Mouse (Mus musculus): ENCODE measurements around the gene Rybp.

Gene Rybp

DNA sequence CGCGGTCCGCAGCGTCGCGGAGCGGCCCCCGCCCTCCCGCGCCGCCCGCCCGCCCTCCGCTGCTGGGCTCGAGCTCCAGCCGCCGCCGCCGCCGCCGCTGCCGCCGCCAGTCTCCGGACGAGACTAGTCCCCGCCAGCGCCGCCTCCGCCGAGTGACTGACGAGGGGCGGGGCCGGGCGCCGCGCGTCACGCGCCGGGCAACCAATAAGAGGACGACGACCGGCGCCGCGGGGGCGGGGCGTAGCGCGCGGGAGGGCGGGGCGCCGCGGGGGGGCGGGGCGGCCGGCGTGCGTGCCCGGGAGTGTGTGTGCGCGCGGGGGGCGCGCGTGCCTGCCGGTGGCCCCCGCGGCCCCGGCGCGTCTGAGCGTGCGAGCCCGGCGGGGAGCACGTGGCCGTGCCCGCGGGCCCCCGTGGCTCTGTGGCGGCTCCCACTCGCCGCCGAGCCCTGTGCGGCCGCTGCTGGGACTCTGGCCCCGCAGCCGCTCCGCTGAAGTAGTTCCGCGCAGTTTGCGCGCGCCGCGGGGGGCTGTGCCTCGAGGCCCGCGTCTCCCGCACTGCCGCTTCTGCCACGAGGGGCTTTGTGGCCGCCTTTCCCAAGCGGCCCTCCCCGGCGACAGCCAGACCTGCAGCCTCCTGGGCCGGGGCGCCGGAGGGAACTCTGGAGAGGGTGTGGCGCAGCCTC, at the start of gene Rybp:
TSS of gene Rybp (minus strand) at position 152 of the 682 bp plus-strand sequence.
- peak; percentile 78 for DNase-seq (ENCODE audit: low spot score)

DNA sequence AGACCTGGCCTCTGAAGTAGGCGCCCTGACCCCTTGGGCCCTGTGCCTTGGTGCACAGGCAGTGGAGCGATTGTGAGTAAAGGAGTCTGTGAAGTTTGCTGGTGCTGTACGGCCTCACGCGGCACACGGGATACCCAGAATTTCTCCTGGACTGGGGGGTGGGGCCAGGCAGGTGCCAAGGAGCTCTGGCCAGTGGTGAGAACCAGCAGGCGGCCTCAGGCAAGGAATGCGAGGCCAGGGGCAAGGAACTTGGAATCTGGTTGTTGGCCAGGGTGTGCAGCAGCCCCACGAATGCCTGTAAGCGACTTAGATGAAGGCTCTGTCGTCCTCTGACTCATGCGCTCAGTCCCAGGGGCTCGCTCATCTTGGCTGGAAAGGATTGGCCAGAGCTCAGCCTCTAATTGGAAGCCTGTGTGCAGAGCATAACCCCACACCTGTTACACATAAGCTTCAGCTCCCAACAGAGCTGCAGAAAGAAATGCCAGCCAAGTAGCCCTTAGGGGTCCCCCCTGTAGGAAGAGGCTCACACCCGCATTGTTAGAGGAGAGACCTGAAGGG, 49.4 kb upstream of the Rybp start:
- no peak for DNase-seq (ENCODE audit: low spot score)

DNA sequence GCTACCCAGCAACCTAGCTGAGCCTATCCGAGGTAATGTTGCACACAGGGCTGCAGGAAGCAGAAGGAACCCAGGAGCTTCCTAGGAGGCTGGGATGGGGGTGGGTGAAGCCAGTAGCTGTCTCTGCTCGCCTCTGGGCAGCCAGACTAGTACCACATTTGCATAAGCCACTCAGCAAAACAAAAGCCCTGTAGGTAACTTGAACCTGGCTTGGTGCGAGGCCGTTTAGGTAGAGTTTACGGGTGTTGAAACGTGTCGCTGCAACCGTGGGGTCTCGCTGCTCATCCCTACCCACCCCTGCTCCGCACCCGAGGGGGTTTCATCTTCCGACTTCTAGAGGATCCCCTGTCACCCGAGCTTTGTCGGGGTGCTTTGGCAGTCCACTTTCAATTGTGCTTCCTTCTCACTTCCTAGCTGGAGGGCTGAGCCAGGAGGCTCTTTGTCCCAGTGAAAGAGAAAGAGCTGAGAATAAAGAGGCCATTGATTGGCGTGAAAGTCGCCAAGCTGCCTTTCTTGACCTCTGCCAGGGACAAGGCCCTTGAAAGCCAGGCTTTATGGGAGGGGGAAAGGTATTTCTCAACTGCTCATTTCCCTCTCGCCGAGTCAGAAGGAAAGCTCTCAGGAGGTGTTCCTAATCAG, 48.3 kb upstream of the Rybp start:
- no peak for DNase-seq (ENCODE audit: low spot score)

DNA sequence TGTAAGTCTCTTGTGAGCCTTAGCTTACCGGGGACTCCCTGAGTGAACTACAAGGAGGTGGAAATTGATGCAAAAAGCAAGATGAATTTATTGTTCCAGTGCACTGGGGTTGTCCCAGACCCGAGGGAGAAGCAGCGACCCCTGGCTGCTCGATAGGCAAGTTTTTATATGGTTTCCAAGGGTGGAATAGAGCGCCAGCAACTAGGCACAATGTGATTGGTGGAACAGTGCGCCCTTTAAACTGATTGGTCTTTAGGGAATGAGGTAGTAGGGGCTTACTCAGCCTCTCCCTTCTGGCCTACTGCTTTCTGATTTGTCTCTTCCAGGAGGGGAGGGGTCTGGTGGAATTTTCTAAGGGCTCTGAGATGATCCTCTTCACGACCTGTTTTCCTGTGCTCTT, 46.5 kb upstream of the Rybp start:
- no peak for DNase-seq (ENCODE audit: low spot score)

DNA sequence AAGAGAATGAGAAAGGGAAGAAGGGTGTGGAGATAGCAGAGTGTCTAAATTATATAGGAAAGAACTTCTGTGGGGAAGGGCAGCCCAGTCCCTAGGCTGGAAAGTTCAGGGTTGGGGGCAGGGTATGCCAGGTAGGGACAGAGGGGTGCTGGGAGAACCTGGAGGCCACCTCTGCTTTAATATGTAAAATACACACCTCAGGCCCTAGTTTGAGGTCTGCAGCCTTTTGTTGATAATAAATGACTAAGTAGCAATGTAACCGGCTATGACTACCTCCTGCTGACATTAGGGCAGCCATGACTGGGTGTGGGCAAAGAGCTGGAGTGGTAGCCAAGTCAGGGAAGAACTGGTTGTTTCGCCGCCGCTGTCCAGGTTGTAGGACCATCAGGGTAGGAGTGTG, 45.2 kb upstream of the Rybp start:
- DNase-seq (ENCODE audit: low spot score), result no peak

DNA sequence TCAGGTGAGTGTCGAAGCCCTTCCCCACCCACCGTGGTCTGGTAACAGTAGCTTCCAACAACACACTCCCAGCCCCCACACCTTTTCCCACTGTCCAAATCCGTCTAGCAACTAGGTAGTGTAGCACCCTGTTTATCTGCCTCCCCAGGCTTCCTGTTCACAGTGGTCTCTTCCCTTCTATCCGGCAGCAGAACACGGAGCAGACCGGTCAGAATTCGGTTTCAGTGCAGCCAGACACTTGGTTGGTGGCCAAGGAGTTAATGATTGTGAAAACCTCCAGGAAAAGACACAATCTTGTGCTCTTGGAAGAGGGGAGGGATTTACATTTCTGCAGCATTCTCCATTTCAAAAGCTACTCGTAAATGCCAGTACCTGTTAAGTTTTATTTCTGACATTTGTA, 44.3 kb upstream of the Rybp start:
- DNase-seq (ENCODE audit: low spot score), result no peak

DNA sequence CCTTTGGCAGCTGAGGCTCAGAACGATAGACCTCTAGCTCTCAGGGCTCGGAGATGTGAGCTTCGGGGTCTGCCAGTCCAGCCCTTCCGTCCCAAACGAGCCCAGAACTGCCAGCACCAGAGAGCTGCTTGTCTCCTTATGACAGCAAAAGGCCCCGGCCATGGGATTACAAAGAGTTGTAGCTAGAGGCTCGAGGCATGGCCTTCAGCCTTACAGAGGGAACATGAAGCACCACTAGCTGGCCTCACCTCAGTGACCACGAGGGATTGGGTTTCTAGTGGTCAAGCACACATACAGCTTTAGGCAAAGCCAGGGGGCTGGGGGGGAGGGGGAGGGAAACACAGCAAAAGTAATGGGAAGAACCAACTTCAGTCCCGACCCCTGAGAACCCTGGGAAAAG, 43.8 kb upstream of the Rybp start:
- no peak for DNase-seq (ENCODE audit: low spot score)

DNA sequence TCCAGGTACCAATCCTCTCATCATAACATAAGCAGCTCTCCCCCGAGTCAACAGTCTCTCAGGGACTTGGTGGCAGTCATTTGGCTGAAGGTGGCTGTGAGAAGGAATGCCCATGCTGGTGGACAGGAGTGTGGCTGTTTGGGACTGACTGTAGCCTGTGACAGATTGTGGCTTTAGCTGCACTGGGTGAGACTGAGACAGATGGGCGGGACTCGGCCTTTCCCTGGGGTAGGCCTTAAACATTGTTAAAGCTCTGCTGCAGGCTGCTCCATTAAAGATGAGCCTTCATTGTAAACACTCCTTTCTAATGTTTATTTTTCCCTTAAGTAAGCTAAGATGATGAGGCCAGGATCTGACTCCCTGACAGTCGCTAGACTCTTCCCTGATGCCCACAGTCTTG, 42.3 kb upstream of the Rybp start:
- DNase-seq (ENCODE audit: low spot score), result no peak

DNA sequence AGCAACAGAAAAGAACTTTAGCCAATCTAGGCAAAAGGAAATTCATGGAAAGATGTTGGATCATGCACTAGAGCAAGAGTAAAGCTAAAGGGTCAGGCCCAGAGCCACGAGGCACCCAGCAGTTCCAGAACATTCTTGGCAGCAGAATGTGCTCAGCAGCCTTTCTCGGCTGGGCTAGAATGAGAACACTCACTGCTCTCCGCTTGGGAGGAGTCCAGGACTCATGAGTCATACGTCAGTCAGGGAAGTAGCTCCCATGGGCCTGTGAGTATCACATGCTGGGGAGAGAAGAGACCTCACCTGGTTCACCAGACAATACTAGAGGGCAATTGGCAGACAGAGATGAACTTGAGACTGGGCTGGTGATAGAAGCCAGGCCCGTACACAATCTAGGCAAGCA, 39.8 kb upstream of the Rybp start:
- peak; percentile 35 for DNase-seq (ENCODE audit: low spot score)

DNA sequence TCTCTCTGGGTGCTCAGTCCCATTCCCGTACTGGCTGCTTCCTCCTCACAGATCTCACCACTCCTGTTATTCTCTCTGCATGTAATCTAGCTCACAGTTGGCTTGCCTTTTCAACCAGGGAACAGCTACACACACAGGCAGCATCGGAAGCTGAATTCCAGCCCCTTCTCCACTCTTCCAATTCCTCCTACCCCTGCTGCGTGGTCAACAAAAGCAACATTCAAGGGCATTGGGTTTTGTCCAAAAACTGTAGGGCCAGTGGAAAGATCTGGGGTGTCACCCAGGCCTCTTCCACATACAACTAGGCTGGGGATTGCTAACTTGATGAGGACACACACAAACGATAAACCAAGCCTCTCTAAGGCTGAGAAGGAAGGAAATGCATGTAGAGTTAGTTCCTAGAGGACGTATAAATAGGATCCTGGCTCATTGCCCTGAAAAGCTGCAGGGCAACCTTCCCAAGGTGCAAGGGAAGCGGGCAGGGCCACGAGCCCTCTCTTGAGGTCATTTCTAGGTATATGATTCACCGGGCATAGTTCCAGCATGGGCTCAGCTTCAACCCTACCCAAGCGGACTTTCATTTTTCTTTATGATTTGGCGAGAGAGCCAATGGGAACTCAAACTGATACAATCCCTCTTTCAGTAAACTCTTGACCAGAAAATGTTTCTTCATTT, 36.6 kb upstream of the Rybp start:
- no peak for DNase-seq (ENCODE audit: low spot score)

DNA sequence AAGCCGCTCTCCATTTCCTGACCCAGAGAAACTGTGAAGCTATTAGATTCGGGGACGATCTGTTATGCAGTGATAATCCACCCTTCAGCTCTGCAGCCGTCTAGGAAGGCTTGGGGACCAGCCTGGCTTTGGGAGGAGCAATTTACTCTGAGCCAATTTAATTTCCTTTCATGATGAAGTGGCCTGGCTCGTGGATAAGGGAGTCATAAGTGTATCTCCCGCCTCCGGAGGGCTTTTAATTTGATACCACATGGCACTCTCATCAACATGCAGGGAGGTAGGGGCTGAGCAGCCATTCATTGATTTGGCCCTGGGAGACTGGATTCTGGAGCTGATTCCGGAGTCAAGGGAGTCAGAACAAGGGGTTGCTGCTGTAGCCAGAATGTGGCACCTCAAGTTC, 35.3 kb upstream of the Rybp start:
- DNase-seq (ENCODE audit: low spot score), result no peak

DNA sequence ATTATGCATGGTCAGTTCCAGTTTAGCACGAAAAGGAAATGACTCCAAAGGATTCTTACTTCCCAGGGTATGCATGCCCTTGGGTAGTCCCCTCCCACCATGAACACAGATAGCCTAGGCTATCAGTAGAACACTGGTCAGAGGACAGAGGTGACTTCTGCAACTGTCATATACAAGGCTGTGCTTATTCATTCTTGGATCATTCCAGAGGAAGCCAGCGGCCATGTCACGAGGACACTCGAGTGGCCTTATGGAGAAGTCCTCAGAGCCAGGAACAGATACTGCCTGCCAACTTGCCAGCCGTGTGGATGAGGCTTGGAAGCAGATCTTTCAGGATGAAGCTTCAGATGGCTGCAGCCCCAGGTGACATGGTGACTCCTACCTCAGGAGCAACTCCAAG, 34.9 kb upstream of the Rybp start:
- no peak for DNase-seq (ENCODE audit: low spot score)

DNA sequence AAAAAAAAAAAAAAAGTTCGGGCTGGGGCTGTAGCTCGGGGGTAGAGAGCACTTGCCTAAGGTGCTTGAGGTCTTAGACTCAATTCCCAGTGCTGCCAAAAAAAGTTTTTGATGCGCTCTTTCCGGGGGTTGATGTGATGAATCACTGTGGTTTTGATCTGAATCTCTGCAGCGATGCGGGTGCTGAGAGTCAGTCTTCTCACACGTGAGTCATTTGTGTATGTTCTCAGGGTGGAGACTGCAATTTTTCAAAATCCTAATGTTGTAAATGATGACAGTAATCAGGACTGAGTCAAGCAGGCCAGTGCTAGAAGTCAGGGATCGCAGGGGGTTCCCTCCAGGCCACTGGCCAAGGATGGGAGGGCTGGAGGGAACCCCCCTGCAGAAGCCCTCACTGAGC, 26.9 kb upstream of the Rybp start:
- DNase-seq (ENCODE audit: low spot score), result no peak

DNA sequence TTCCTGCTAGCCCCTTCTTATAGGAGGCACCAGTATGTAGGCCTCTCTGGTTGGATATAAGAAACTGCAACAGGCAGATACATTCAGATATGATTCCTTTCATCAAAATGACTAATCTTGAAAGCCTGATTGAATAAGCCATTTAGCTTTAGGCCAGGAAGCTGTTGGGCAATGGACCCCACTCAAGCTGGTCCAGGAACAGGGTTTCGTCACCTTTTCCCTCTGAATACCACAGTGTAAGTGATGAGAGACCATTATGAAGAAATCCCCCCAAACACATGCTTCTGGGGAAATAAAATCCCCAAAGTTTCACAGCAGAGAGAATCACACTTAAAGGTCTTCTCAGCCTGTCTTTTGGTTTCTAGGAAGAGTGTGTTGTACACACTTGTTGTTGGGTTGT, 23.9 kb upstream of the Rybp start:
- no peak for DNase-seq (ENCODE audit: low spot score)

DNA sequence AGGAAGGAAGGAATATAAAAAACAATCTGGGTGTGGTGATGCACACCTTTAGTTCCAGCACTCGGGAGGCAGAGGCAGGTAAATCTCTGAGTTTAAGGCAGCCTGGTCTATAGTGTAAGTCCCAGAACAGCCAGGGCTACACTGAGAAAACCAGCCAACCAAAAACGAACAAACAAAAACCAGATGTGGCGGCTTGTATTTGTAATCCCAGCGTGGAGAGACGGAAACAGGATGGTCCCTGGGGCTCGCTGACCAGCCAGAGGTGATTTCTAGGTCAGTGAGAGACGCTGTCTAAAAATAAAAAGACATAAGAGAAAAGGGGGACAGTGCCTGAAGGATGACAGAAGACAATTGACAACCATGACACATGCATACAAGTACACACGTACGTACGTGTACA, 17.5 kb upstream of the Rybp start:
- no peak for DNase-seq (ENCODE audit: low spot score)

DNA sequence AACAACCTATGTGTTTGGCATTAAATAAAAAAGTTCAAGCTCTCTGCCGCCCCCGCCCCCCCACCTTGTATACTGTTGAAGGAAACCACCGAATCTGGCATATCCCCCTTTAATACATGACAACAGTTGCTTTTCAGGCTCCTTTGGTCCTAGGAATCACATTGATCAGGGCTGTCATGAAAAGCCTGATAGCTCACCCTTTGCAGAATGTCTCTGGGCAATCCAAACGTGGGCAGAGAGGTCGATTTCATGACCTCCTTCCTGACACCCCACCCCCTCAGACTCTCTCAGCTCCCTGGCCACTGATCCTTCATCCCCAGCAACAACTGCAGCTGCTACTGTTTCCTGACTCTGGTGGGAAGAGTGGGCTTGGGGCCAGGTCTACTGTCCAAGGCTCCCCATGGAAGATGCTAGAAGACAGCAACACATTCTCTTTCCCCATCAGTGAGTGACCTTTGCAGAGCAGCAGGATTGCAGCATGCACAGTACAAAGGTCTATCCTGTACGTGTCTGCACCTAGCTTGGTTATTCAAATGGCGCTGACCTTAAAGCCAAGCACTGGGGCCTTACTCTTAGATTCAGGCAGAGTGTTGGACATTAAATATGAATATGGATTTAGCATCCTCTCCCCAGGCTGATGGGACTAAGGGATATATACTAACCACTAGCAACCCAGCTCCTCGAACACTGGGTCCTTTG, 14.3 kb upstream of the Rybp start:
- DNase-seq (ENCODE audit: low spot score), result no peak

DNA sequence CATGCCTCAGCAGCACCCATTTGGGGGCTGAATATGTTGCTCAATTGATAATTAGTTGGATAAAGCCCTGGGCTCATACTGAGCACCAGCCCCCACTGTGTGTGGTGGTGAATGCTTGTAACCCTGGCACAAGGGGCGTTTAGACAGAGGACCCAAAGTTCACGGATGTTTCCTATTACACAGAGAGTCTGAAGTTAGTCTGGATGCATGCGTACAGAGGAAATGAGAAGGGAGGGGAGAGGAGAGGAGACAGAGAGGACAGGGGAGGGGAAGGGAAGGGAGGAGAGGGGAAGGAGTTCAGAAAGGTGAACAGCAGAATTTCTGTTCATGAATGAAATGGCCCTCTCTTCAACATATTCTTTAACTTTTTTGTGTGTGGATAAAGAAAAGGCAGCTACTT, 13.5 kb upstream of the Rybp start:
- DNase-seq (ENCODE audit: low spot score), result no peak

DNA sequence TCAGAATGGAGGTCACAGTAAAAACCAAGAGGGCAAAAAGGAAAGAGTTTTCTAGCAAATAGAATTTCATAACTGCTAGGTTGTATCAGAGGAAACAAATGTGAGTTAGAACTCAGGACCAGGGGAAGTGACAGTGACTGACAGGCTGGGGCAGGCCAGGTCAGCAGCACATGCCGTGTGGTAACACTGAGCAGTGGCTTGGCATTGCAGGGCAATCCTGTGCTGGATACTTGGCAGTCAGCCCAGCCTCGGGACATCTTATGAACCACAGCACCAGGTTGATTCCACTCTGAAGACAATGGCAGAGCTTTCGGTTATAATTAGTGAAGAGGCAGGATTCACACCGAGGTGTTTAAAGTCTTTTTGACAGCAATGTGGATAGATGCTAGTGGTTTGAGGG, 11.7 kb upstream of the Rybp start:
- no peak for DNase-seq (ENCODE audit: low spot score)

DNA sequence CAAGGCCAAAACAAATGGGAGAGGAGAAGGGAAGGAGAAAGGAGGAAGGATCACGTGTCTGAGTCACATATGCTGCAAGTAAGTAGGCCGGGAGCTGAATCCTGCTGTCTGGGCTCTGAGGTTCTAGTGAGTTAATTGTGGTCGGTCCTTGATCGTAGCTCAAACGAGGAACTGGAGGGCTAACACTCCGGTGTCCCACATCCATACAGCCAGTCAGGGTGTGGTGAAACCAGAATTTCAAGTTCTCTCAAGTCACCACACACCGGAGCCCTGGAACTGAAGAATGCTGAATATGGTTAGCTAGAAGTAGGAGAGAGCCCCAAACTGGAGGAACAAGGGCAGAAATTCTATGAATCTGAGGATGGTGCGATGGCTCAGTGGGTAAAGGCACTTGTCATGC, 10.3 kb upstream of the Rybp start:
- no peak for DNase-seq (ENCODE audit: low spot score)

DNA sequence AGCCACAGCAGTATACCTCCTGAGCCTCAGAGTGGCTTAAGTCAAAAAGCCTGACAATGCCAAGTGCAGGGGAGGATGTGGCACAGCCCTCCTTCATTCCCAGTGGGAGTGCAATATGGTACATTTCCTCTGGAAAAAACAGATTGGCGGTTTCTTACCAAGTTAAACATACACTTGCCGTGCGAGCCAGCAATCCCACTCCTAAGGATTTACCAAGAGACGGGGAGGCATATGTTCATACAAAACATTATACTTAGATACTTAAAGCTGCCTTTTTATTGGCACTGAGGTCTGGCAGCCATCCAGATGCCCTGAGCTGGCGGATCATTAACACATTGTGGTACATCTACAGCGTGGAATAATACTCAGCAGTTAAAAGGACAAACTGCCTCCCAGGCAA, 5.1 kb upstream of the Rybp start:
- no peak for DNase-seq (ENCODE audit: low spot score)

DNA sequence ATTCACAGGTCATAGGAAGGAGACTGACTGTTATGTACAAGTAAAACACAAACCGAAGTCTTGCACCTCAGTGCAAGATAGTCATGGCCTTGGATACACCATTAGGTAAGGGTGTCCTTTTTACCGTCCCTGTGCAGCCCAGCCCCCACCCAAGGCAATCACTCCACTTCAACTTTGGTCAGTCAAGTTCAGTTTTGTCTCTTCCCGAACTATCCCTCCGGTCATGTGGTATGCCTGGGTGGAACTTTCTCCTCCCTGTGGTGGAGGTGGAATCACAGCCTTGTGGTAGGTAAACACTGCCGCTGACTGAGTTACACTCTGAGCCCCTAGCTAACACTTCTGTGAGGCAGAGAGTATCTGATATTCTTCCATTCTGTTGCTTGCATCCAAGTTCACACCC, 1.8 kb upstream of the Rybp start:
- no peak for DNase-seq (ENCODE audit: low spot score)

DNA sequence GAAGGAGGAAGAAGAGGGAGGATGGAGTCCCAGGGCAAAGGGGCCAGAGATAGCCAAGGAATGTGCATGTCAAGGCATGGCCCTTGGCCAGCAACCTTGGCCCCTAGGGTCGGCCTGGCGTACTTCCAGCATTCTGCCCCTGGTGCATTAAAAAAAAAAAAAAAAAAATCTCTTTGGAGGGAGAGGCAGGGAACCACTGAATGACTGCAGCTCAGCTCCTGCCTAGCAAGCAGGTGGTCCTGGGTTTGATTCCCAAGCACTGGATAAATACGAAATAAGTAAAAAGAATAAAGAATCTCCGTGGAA, 1.4 kb upstream of the Rybp start:
- DNase-seq (ENCODE audit: low spot score), result no peak

All from ovary, postnatal 10 days (tissue).